Mouse (Mus musculus) mouse embryonic stem cell (cell line): ENCODE measurements at regions not wholly inside any gene's neighbourhood (a gene's known extent, or its start where the extent isn't known, plus 50 kb on each side); places are given as distances from the start of the nearest gene placed in this dataset.
"Not testable (repeated sequence)": the region's sequence is repeated elsewhere in the genome, so short reads cannot be mapped to it uniquely, and the experiment has no call there.

Experiments
- in situ Hi-C, 2 experiments: fragments of 300-500 bp; cut with MboI; formaldehyde crosslinking; loops; 1 replicate in 1 of 2; 3 replicates in 1 of 2; pipeline ENCODE4 v1.14.3; 2019 to 2020; ENCODE audit warnings: low sequenced_read_pairs in 2 of 2, low pct_unique_long_range_greater_than_20kb in 1 of 2, mixed read lengths in 1 of 2; ENCODE audit not compliant: unreplicated experiment in 1 of 2

GRCm38 (mm10) chr8:39218716-39219115 lies 1456.2 kb upstream of the Adam24 start:
- in situ Hi-C loops: no loop called here

DNA sequence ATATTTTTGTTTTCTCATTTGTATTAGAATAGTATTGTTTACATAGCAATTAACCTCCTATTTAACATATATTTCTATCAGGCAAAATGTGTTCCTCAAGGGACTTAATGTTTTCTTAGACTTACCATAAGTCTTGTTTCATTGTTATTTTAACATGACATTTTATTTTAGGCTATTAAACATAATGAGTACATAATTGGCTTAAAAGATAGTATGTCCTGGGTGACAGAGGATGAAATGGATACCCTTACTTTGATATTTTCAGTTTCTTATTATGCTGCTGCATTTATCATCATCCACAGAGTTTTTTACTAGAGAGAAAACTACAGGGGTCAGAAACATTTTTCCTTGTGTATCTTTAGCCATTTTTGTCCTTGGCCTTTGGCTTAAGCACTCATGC lies 1447.6 kb upstream of the Adam24 start:
- in situ Hi-C loops: no loop called here

DNA sequence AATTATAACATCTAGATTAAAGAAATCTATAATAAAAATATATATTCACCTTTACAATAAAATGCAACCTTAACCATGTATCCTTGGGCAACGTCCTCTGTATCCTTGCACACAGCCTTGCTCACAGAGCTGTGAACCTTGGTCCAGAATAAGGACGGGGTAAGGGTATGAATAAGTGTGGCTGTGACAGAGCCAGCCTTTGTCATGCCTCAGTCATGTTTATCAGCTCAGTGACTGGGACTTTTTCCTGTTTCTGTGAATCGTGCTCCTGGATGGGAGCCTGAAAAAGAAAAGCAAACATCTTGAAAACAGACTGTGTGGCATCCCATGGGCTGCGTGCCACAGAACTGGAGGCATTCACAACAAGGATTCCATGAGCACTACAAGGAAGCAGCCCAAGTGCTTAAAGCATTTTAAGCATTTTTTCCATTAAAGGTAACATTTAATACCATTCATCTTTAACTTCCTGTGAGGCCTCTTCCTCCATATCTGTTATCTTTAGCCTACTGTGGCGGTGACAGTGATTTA lies 1405.8 kb upstream of the Adam24 start:
- in situ Hi-C loops: no loop called here

- in situ Hi-C loops: loop anchor here in 1 of 2 experiments (25.0 kb wide), 1 partner anchor 310 kb away; no protein-coding TSS in a partner anchor
Observed at GRCm38 (mm10) chr8:39297548-39298306, 1377.2 kb upstream of the Adam24 start.

DNA sequence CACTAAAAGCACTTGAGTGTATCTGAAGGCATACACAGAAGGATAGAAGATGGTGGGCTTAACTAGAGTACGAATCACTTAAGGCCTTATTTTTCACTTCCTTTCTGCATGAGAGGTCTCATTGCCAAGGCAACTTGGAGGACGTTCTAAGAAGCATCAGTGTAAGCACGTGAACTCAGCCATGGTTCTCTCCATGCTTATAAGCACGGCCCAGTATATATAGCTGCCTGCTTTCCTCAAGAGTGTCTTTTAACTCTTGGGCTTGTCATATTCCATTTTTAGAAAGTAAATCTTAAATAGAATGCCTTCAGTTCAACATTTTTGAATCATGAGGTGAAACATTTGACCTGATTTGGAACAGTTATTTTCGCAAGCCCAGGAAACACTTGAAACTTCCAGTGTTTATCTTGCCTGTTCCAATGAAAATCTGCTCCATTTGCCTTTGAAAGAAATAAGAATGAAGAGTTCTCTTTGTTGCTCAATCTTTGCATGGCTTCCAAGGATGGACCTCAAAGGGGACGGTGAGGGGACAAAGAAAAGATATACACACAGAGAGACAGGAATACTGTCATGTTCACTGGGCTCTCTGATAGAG lies 1371.0 kb upstream of the Adam24 start:
- in situ Hi-C loops: no loop called here

DNA sequence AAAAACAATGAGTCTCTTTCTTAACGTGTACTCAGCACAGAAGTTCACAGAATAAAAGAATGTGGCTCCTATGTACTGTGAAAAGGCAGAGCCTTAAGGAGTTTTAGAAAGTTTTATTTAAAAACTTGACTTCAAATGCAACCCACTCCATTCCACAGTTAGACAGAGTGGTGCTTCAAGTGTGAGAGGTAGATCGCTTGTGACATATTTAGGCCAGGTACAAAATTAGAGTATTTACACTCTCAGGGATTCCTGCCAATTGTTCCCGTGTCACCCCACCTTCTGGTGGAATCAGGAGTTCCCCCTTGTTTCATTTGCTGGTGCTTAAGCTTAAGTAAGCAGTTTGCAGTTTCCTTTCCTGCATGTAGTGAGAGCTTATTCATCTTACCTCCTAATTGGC lies 1361.0 kb upstream of the Adam24 start:
- in situ Hi-C loops: no loop called here

DNA sequence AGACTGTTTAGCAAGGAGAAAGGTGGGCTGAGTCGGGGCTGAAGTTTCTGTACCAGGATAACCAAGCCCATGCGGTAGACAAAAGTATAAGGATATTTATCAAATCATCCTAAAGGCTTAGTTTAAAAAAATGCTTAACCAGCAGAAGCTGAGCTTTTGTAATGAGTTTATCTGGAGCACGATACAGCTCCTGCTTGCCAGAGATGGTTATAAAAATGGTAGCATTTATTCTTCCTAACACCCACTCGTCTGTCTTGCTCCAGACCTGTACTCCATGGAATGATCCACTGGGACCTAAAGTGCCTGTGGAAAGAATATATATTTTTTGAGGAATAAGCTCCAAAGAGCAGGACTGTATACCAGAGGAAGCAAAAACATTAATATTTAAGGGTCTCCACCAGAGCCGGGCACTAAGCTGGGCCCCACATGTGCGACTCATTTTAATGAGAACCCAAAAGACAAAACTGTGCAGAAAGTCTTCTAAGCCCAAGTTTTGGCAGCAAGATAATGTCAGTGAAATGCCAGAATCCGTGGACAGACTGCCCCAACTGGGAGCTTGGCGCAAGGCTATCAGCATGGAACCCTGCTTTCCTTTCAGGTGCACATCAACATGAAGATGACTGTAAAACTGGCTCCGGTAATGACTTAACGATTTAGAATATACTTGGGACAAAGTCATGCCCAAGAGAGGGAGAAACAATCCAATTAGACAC lies 1359.2 kb upstream of the Adam24 start:
- in situ Hi-C loops: no loop called here

DNA sequence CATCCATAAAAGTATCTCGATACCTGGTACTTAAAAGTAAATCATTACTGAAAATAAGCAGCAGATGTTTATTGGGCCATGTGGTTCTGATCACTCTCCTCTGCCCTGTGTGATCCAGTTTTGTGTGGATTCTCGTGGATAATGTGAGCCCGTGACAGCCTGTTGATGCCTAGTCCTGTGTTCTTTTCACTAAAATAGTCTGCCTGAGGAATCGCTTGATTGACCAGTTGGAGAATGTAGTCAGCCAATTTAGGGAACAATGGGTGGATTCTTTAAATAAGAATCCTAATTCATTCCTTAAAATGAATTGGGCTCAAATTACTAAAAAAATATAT lies 1358.7 kb upstream of the Adam24 start:
- in situ Hi-C loops: no loop called here

GRCm38 (mm10) chr8:39329378-39329777 lies 1345.5 kb upstream of the Adam24 start:
- in situ Hi-C loops: no loop called here

GRCm38 (mm10) chr8:39344731-39345130 lies 1330.1 kb upstream of the Adam24 start:
- in situ Hi-C loops: no loop called here

- in situ Hi-C loops: no loop called here
Observed at GRCm38 (mm10) chr8:39346471-39346870, 1328.4 kb upstream of the Adam24 start.

DNA sequence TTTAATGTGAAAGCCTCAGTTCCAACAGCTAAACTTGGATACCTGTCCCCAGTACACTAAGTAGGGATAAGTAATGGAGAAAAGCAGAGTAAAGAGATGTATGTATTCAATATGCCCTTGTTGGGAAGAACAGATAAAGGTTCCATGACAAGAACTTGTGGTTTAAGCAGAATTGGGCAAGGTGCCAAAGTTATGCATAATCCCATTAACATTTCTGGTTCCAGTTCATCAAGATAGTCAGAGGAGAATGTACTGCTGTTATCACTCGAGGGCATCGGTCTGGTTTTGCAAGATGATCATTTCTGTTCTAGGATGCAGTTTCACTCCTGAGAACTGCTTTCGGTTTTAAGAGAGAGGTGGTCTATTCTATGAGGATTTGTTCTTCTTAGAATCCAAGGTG lies 1325.9 kb upstream of the Adam24 start:
- in situ Hi-C loops: no loop called here

GRCm38 (mm10) chr8:39355412-39355811 lies 1319.5 kb upstream of the Adam24 start:
- in situ Hi-C loops: no loop called here

DNA sequence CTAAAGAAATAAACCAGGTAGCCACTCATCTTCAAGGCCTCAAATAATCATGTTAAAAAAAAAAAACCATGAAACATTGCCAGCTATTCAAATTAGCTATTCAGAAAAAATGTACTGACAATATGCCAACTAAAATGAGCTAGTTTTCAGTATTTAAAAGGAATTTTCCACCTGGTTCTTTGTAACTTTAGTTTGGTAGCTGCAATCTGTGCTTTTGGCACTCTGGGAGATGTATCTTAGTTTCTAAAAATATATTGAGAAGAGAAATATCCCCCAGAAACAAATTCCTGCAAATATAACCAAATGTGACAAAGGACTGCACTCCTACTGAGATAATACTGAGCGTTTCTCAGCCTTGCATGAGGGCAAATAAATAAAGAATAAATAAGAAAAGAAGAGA lies 1317.8 kb upstream of the Adam24 start:
- in situ Hi-C loops: no loop called here

- in situ Hi-C loops: no loop called here
Observed at GRCm38 (mm10) chr8:39357865-39358264, 1317.0 kb upstream of the Adam24 start.

GRCm38 (mm10) chr8:39366346-39366745 lies 1308.5 kb upstream of the Adam24 start:
- in situ Hi-C loops: not testable (repeated sequence)
